Mouse (Mus musculus): Measurements from ENCODE around the gene Sult6b2.

Sult6b2 gene

GRCm38 (mm10) chr6:142804402-142804801, at the start of gene Sult6b2:
Sult6b2 (minus strand) TSS chr6:142804502.
- DNase-seq, result no peak

- no peak for DNase-seq
Observed at GRCm38 (mm10) chr6:142852419-142853377, 48.4 kb upstream of the Sult6b2 start.

DNA sequence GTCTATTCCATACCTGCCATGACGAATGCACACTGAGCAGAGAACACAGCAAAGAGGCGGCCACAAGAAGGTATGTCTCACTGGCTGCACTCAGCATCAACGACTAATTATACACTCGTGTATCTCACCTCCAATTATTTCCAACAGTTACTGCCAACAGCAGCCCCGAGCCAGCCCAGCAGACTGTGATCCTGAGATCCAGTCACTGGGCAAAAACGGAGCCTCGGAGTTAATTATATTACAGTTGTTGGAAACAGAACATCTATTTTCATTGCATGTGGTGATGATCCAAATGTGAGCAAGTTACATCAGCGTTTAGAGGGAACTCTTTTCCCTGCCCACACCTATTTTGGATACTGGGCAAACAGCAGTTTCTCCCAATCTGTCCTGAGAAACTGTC, 46.1 kb upstream of the Sult6b2 start:
- DNase-seq, result no peak

- DNase-seq, result no peak
Observed at GRCm38 (mm10) chr6:142849326-142849725, 45.0 kb upstream of the Sult6b2 start.

DNA sequence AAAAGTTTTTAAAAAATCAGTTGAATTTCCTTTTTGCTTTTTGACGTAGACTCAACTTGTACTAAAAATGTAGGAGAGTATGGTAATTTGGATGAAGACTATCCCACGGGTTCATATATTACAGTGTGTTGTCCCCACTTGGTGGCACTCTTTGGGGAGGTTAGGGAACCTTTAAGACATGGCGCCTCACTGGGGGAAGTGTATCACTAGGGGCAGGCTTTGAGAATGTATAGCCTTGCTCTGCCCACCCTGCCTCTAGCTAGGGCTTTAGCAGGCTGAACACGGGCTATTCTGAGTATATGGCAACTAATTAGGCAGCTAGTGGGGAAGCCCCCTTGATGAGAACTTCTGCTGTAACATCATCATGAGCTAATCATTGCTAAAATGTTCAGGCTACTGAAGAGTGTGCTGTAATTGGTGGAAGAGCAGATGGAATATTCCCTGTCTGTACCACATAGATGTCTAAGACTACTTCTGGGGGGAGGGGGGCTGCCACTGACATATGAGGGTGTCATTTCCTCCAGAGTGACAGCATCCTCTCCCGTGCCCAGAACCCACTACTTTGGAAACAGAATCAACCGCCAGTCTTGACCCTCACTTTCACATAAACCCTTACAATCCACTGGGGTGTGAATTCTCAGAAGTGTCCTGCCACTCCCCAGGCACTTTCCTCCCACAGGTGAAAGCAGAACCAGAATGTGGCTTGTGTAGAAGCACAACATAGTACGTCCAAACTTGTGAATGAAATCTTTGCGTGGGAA, 43.8 kb upstream of the Sult6b2 start:
- DNase-seq, result no peak

- no peak for DNase-seq
Observed at GRCm38 (mm10) chr6:142846855-142847254, 42.6 kb upstream of the Sult6b2 start.

DNA sequence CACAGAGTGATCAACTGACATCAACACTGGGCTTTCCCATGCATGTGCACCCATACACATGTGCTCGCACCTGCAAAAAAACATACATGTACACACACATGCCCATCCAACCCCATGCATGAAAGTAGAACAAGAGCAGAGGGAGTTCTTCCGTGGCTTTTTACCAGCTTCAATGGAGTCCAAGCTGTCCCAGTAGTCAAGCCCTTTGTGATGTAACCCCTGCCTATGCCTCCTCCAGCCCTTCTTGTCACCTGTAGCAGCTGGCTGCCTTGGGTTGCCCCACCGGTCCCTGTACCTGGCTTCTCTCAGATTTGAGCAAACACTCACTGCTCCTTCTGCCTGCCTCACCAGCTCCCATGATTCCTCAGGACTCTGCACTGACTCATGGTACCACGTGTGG, 40.8 kb upstream of the Sult6b2 start:
- no peak for DNase-seq

DNA sequence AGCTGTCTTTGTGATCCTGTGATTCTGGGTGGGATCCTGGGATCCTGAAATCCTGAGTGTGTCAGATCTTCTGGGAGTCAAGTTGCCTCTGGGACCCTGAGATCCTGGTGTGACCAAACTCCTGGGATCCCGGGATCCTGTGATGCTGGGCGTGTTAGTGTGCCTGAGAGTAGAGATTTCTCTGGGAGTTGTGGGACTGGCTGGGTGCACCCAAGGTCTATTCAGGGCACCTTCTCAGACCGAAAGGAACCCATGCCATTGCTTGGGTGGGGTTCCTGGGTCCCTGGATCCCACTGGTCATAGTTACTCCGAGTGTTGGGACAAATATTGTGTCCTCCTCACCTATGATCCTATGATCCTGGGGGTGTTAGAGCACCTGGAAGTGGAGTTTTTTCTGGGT, 39.8 kb upstream of the Sult6b2 start:
- DNase-seq, result no peak

DNA sequence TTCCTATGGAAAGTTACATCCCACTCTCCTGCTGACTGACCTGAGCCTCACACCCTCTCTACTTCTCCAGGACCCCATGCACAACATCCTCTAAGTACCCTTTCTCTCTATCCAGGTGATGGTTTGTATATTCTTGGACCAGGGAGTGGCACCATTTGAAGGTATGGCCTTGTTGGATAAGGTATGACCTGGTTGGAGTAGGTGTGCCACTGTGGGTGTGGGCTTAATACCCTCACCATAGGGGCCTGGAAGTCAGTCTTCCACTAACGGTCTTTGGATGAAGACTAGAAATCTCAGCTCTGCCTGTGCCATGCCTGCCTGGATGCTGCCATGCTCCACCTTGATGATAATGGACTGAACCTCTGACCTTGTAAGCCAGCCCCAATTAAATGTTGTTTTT, 34.2 kb upstream of the Sult6b2 start:
- no peak for DNase-seq

GRCm38 (mm10) chr6:142837326-142837725, 33.0 kb upstream of the Sult6b2 start:
- no peak for DNase-seq

DNA sequence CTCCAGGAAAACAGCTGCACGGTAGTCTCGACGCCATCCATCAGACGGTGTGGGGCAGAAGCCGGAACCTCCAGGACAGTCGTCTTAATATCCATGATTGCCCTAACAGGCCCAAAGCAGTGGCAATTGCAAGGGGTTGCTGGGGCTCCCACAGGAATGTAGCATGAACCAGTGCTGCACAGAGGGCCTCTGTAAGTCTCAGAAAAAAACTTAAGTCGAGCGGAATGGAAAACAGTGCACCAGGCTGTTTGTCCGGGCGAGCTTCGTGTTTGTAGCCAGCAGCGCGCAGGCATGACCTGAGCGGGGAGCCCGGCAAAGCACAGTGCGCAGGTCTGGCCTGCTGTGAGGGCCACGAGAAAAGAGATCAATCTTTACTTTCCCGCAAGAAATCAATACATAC, 31.4 kb upstream of the Sult6b2 start:
- DNase-seq, result no peak

- DNase-seq, result no peak
Observed at GRCm38 (mm10) chr6:142834911-142835310, 30.6 kb upstream of the Sult6b2 start.

DNA sequence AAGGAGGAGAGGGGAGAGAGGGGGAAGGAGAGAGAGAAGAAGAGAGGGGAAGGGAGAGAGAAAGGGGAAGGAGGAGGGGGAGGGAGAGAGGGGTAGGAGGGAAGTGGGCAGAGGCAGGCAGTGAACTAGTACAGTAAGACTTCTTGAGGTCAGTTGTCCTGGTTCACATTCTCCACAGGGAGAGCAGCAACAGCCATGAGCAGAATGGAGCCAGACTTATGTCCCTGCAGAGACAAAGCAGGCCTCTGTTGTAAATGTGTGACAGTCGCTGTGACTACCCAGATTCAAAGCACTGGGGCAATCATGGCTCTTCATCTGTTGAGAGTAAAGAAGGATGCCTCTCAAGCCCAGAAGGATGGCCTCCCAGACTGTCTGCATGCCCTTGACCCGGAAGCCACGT, 27.4 kb upstream of the Sult6b2 start:
- no peak for DNase-seq

- DNase-seq, result peak in 1 of 2 experiments; percentile 7
Observed at GRCm38 (mm10) chr6:142831243-142831642, 26.9 kb upstream of the Sult6b2 start.

DNA sequence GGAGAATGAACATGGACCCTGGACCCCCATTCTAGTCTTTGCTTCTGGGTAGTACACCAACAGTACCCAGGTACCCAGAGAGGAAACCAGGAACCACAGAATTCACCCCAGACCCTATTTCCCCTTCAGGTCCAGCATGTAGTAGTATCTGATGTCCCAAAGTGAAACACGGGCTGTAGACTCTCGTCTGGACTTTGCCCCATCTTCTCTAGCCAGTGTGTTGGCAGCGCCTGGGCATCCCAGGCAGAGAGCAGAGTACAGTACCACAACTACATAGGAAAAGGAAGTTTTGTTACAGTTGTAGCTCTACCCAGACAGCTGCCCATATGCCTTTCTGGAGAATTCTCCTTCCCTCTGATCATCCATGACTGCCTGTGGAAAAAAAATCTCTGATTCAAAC, 25.9 kb upstream of the Sult6b2 start:
- DNase-seq, result no peak

DNA sequence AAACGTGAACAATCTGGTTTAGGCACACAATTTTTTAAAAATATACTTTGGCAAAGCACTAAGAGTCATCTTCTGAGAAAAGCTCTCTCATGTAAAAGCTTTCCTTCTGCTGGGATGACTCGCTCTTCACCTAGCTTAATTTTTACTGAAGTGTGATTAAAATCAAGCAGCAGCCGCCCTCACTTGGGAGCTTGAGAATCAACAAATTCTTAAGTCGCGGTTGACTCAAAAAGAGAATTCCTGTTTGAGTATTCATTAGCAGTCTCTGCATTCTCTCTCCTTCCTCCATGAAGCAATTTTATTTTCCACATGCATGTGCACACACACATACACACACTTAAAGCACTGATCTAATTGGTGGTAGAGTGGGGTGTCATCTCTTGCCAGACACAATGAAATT, 21.1 kb upstream of the Sult6b2 start:
- DNase-seq, result no peak

DNA sequence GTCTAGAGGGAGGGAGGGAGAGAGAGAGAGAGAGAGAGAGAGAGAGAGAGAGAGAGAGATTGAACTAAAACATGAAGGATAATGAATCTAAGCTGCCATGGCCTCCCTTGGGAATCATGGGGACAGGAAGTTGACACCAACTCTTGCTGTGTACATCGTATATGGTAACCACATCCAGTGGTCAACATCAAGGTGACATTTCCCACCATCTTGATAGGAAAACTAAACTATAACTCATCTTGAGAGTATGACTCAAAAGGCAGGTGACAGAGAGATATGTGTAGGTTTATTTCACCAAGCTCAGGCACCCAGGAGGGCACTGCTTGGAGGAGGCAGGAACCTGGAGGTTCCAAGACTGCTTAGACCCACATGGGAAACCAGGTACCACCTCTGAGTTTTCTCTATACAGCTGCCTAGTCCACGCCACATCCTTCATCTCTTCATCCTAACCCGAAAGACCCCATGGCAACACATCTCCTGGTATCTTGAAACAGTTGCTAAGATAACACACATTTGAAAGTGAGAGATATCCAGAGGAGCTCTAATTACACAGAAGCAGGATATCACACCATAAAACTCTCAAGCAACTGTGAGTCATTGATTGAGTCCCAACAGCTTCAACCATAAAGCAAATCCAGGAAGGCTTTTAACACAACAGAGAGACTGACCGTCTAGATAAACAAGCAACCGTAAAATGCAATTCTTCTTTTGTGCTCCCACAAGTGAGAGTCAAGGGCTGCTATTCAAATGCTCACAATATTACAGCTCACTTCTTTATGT, 18.9 kb upstream of the Sult6b2 start:
- no peak for DNase-seq

DNA sequence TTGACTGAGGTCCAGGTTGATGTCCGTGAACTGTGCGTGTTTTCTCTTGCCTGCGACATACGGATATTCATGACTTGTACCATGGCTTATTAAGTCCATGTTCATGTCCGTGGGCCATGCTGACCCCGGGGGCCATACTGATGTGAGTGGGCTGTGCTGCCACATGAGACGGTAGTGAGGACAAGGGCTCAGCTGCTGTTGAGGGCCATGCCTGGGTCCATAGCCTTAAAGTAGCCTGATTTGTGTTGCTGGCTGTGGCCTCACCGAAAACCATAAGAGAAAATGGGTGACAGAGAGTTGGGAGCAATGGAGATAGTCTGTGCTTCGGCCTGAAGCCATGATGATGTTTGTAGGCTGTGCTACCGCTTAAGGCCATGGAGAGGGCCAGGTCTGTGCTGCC, 14.0 kb upstream of the Sult6b2 start:
- DNase-seq, result no peak

- no peak for DNase-seq
Observed at GRCm38 (mm10) chr6:142815513-142815912, 11.2 kb upstream of the Sult6b2 start.

GRCm38 (mm10) chr6:142814495-142814921, 10.2 kb upstream of the Sult6b2 start:
- peak; percentile 28 to 75 for DNase-seq

DNA sequence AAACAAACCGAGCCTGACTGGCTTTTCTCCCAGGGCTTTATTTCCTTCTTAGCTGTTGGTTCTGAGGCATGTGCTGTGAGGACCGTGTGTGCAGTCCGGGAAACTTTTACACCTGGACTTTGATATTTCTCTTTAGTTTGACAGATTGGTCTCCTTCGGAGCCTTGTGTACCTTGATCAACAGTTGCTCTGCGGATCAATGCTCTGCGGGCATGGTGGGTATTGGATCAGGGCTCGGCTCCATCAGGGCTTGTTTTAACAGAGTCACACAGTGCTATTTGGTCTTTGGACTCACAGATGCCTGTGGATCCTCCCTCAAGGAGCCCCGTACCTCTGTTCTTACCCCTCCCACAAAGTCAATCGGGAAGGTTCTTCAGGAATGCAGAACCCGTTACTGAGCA, 9.7 kb upstream of the Sult6b2 start:
- no peak for DNase-seq

- no peak for DNase-seq
Observed at GRCm38 (mm10) chr6:142812969-142813368, 8.7 kb upstream of the Sult6b2 start.

- no peak for DNase-seq
Observed at GRCm38 (mm10) chr6:142810239-142810638, 5.9 kb upstream of the Sult6b2 start.

Data from spleen, adult 18-20 months (tissue).